Mouse (Mus musculus) embryo, embryonic 9.5 days (tissue): Measurements from ENCODE around the gene Zfp319.
A peak's percentile ranks its signal among the peaks of the same experiment; 100 is the strongest.

Source experiments
- DNase-seq: peaks from one replicate; pipeline ENCODE4 v3.0.0-alpha.2; 2017; ENCODE audit errors: extremely low spot score

Gene Zfp319

GRCm38 (mm10) chr8:95351461-95351860, 19.7 kb upstream of the Zfp319 start:
- DNase-seq: no peak

- no peak for DNase-seq
These were observed 17.3 kb upstream of the Zfp319 start for GRCm38 (mm10) chr8:95348811-95349630.

GRCm38 (mm10) chr8:95348356-95348755, 16.6 kb upstream of the Zfp319 start:
- DNase-seq: no peak

- peak; percentile 78 for DNase-seq
These were observed 15.1 kb upstream of the Zfp319 start for GRCm38 (mm10) chr8:95346643-95347545.

DNA sequence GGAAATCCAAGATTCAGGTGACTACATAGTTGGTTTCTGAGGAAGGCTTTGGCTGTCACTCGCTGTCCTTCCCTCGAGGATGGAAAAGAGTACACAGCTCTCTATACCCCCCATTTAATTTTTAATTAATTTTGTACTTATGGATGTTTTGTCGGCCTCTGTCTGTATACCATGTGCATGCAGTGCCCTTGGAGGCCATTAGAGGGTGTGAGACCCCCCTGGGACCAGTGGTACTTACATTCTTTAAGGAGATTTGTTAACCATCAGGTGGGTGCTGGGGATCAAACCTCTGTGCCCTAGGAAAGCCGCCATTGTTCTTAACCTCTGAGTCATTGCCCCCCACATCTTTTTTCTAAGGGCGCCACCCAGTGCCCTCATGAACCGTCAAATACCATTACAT, 12.9 kb upstream of the Zfp319 start:
- no peak for DNase-seq

- no peak for DNase-seq
These were observed 10.0 kb upstream of the Zfp319 start for GRCm38 (mm10) chr8:95341721-95342120.

DNA sequence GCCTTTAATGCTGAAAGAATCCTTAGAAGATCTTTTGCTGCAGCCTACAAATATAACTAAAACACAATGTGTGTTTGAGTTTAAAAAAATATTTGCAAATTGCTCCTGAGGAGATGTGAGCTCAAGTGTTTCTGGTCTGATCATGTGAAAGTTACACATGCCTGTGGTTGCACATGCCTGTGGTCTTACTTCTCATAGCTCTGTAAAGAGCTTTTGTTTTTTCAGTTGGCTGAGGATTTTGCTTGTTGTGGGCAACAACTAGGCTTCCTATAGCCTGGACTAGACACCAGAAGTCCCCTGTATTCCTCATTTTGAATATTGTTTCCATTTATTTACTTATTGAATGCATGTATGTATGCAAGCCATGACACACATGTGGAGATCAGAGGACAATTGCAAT, 4.6 kb upstream of the Zfp319 start:
- no peak for DNase-seq

DNA sequence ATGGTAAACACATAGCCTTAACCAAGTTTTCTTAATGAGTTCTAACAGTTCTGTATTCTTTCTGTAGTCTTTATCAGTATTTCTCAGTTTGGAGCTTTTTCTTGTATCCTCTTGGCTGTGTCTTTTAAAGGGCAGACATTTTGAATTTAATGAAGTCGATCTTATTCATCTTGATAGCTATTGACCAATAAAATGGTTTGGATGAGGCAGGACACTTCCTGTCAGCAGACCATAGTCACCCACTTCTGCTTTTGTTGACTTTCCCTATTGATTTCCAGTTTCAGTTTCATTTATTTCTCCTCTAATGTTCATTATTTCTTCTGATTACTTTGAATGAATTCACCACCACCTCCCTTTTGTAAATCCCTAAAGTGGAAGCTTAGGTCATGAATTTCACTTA, 4.0 kb upstream of the Zfp319 start:
- no peak for DNase-seq

- DNase-seq: no peak
These were observed 868 bp upstream of the Zfp319 start for GRCm38 (mm10) chr8:95332437-95333199.

- DNase-seq: no peak
These were observed 512 bp downstream of the Zfp319 start for GRCm38 (mm10) chr8:95331156-95331719.

DNA sequence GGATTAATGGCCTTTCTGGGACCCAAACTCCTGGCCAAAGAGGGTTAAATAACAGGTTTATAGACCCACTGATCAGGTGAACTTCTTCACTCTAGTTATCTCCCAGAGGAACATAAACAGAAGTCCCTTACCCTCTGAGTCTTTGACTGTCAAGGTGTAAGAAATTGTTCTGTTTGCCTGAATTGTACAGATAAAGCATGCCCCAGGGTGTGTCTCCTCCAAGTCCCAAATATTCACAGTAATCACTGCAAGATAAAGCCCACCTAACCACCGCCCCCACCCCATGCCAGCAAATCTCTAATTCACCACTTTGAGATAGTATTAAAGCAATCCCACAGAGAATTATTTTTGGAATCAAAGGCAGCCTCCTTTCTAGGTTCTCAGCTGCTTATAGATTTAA, 1.4 kb downstream of the Zfp319 start:
- no peak for DNase-seq

- no peak for DNase-seq
These were observed 3.8 kb downstream of the Zfp319 start for GRCm38 (mm10) chr8:95327866-95328465.

GRCm38 (mm10) chr8:95326822-95327221, 4.9 kb downstream of the Zfp319 start:
- no peak for DNase-seq

GRCm38 (mm10) chr8:95324646-95325045, 7.1 kb downstream of the Zfp319 start:
- DNase-seq: no peak

GRCm38 (mm10) chr8:95323201-95323600, 8.5 kb downstream of the Zfp319 start:
- DNase-seq: no peak

- DNase-seq: peak; percentile 53
These were observed 11.3 kb downstream of the Zfp319 start for GRCm38 (mm10) chr8:95320224-95321139.

DNA sequence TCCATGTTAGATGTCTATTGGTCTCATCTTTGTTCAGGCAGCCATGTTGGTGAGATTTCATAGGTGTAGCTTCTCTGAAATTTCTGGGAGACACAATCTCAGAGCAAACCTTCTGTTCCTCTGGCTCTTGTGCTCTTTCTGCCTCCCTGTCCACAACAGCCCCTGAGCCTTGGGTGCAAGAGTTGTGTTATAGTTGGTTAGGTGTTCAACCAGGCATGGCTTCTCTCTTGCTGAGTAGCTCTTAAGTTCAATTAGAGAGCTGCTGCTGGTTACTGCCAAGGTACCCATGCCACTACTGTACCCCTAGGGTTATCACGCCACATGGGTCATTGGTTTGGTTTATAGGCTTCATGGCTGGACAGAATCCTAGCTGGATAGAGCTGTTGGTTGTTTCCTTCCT, 16.4 kb downstream of the Zfp319 start:
- DNase-seq: no peak

- no peak for DNase-seq
These were observed 17.0 kb downstream of the Zfp319 start for GRCm38 (mm10) chr8:95314707-95315106.

- DNase-seq: no peak
These were observed 17.9 kb downstream of the Zfp319 start for GRCm38 (mm10) chr8:95313857-95314256.

GRCm38 (mm10) chr8:95312836-95313235, 18.9 kb downstream of the Zfp319 start:
- DNase-seq: no peak
